Mouse (Mus musculus) kidney, postnatal 4 days (tissue): ENCODE measurements around the gene Zfp536.

Experiments used
- DNase-seq, 2 experiments: peaks; one replicate each; pipeline ENCODE4 v3.0.0; 2021; ENCODE audit warnings: mixed read lengths in 2 of 2

Gene Zfp536

GRCm38 (mm10) chr7:37439117-37439844, 334.2 kb downstream of the Zfp536 start:
- peak; percentile 10 to 31 for DNase-seq

- no peak for DNase-seq
Observed at GRCm38 (mm10) chr7:37437887-37438286, 335.6 kb downstream of the Zfp536 start.

GRCm38 (mm10) chr7:37433156-37433555, 340.3 kb downstream of the Zfp536 start:
- DNase-seq = no peak

GRCm38 (mm10) chr7:37431471-37431870, 342.0 kb downstream of the Zfp536 start:
- DNase-seq = no peak

GRCm38 (mm10) chr7:37426061-37426460, 347.4 kb downstream of the Zfp536 start:
- DNase-seq = no peak

- DNase-seq = no peak
Observed at GRCm38 (mm10) chr7:37422966-37423365, 350.5 kb downstream of the Zfp536 start.
